Mouse (Mus musculus): ENCODE measurements around the gene Ptpdc1. TPM values are rescaled to one million over a fixed set of nuclear protein-coding genes. Genes with fewer than 3 reads are reported as not detected.
A peak's percentile ranks its signal among the peaks of the same experiment; 100 is the strongest.

Ptpdc1 gene
- polyA plus RNA-seq, 1 experiment from 2014 or later: 4.1 TPM

DNA sequence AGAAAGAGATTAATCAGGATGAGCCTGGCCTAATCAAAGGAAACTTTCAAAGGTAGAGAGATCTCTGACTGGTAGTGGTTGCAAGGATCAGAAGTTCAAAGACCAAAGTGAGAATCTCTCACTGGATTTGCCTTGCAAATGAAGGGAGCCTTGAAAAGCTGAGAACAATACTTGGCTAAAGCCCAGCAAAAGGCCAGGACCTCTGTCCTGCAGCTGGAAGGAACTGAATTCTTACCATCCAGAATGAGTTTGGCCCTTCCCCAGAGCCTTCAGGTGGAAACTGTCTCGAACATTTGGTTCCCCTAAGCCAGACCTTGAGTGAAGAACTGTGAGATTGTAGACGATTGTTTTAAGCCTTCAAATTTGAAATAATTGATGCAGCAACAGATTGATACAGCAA is 12.2 kb upstream of the Ptpdc1 start:
- no peaks in the 10 kb centered on the region for H3K9me3 ChIP-seq (ENCODE audit: control insufficient read depth, low read length)
- WGBS: 52% methylated on average over 2 of the region's 2 CpGs
- H3K36me3 ChIP-seq (ENCODE audit: control insufficient read depth, insufficient read depth, low read length): no peaks in the 10 kb centered on the region
- H3K27ac ChIP-seq (ENCODE audit: low read length): no peak overlapping the region
- ATAC-seq: no peak
- no peaks in the 10 kb centered on the region for H3K27me3 ChIP-seq (replicated peaks; ENCODE audit: control insufficient read depth, insufficient read depth, low read length)
- H3K4me2 ChIP-seq (ENCODE audit: low read depth, low read length): no peak overlapping the region
- H3K9ac ChIP-seq (ENCODE audit: low read depth, low read length): no peak overlapping the region
- no peaks in the 10 kb centered on the region for H3K4me1 ChIP-seq (ENCODE audit: control insufficient read depth, insufficient read depth, low read length)
- H3K4me3 ChIP-seq (ENCODE audit: low read length): no peak overlapping the region

DNA sequence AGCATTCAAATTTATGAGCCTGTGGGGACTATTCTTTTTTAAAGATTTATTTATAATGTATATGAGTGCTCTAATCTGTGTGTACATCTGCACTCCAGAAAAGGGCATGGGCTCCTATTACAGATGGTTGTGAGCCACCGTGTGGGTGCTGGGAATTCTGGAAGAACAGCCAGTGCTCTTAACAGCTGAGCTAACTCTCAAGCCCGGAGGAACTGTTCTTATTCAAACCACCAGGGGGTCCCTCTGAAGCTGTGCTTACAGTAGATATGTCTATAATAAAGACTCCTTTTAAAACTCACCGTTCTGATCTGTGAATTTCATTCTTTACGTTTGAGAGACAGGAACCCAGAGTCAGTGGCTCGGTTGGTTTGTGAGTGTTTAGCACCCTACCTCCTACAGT is 6.2 kb upstream of the Ptpdc1 start:
- Histone ChIP-seq H3K4me1 (ENCODE audit: control insufficient read depth, insufficient read depth, low read length) (no peaks in the 10 kb centered on the region), H3K4me2 (ENCODE audit: low read depth, low read length) (no peak overlapping the region), H3K9ac (ENCODE audit: low read depth, low read length) (no peak overlapping the region), H3K9me3 (ENCODE audit: control insufficient read depth, low read length) (no peaks in the 10 kb centered on the region), H3K27me3 (replicated peaks; ENCODE audit: control insufficient read depth, insufficient read depth, low read length) (no peaks in the 10 kb centered on the region), H3K27ac (ENCODE audit: low read length) (no peak overlapping the region), H3K36me3 (ENCODE audit: control insufficient read depth, insufficient read depth, low read length) (no peaks in the 10 kb centered on the region), H3K4me3 (ENCODE audit: low read length) (no peak overlapping the region)
- ATAC-seq: no peak
- 74% methylated on average over 5 of the region's 5 CpGs for WGBS

DNA sequence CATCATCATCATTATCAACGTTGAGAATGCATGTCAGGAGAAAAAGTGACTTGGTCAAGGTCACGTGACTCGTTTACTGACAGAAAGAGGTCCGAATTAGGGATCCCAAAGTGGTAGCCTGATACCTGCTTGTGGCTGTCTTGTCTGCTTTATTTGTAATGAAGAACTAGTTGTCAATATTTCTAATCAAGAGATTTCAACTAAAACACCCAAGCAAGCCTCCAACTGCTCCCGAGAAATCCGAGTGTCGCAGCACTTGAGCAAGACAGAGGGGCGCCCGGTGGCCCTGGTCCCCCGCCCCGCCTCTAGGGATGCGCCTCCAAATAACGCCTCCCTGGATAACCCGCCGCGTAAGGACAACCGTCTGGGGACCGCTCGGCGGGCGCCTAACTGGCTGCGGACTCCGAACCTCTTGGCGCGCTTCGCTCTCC is 481 bp downstream of the Ptpdc1 start:
- Histone ChIP-seq H3K4me3 (ENCODE audit: low read length) (peak overlapping the region; percentile 76), H3K27me3 (replicated peaks; ENCODE audit: control insufficient read depth, insufficient read depth, low read length) (no peaks in the 10 kb centered on the region), H3K4me2 (ENCODE audit: low read depth, low read length) (peak overlapping the region; percentile 94), H3K27ac (ENCODE audit: low read length) (peak overlapping the region; percentile 75), H3K4me1 (ENCODE audit: control insufficient read depth, insufficient read depth, low read length) (no peaks in the 10 kb centered on the region), H3K36me3 (ENCODE audit: control insufficient read depth, insufficient read depth, low read length) (no peaks in the 10 kb centered on the region), H3K9me3 (ENCODE audit: control insufficient read depth, low read length) (no peaks in the 10 kb centered on the region), H3K9ac (ENCODE audit: low read depth, low read length) (peak overlapping the region; percentile 85)
- peak; percentile 79; the same call in 1 of the 2 replicates for ATAC-seq
- whole genome bisulfite sequencing: 2% methylated on average over 26 of the region's 26 CpGs

DNA sequence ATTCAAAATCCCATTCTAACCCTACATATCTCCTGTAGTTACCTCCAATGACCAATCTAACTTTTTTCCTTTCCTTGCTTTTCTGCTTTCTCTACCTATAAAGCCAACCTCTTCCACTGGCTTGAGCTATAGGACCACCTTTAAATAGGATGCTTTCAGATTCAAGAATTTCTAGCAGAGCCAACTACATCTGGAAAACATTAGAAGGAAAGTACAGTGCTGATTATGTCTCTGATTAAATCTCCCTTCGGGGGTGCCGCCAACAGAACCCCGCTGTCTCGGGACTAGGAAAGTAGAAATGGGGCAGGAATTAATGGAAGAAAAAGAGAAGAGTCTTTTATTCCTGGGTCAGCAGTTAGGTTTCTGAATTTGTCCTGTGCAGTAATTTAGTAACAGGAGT is 6.6 kb downstream of the Ptpdc1 start:
- no peaks in the 10 kb centered on the region for H3K4me1 ChIP-seq (ENCODE audit: control insufficient read depth, insufficient read depth, low read length)
- ATAC-seq: no peak
- H3K27ac ChIP-seq (ENCODE audit: low read length): no peak overlapping the region
- no peaks in the 10 kb centered on the region for H3K36me3 ChIP-seq (ENCODE audit: control insufficient read depth, insufficient read depth, low read length)
- H3K9ac ChIP-seq (ENCODE audit: low read depth, low read length): no peak overlapping the region
- H3K4me2 ChIP-seq (ENCODE audit: low read depth, low read length): no peak overlapping the region
- H3K4me3 ChIP-seq (ENCODE audit: low read length): no peak overlapping the region
- 80% methylated on average over 4 of the region's 4 CpGs for WGBS
- no peaks in the 10 kb centered on the region for H3K27me3 ChIP-seq (replicated peaks; ENCODE audit: control insufficient read depth, insufficient read depth, low read length)
- H3K9me3 ChIP-seq (ENCODE audit: control insufficient read depth, low read length): peaks cover 3% of the 10 kb centered on the region

DNA sequence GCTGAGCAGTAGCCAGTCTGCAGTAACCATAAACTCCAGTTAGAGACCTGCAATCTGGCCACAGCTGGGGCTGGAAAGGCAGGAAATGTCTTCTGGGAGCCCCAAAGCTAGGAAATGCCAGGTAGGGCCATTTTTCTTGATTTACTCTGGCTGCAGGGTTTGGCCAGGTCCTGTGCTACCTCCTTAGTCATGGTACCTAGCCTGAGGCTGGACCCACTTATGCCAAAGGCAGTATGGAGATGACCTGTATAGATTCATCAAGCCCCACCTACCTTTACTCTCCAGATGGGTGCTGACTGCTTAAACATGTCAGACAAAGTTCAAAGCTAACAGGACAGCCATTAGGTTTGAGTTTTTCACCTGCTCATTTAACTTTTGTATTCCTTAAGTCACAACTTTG is 7.7 kb downstream of the Ptpdc1 start:
- no peaks in the 10 kb centered on the region for H3K27me3 ChIP-seq (replicated peaks; ENCODE audit: control insufficient read depth, insufficient read depth, low read length)
- no peak overlapping the region for H3K27ac ChIP-seq (ENCODE audit: low read length)
- no peak for ATAC-seq

DNA sequence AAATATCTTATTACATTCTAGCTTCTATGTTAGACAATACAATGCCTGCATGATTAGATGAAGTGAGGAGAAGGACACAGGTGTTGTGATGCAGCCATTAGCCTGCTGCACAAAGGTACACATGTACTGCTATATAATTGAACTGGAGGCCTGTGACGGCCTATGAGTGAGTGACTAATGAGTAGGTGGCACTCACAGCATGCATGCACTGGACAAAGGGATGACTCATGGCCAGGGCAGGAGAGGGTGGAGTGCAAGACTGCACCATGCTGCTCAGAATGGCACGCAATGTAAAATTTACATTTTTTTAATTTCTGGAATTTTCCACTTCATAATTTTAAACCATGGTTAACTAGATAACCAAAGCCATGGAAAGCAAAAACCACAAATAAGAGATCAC is 10.9 kb downstream of the Ptpdc1 start:
- no peak overlapping the region for H3K4me3 ChIP-seq (ENCODE audit: low read length)
- ATAC-seq: no peak

More for the DNA sequence above, 7.7 kb downstream of the Ptpdc1 start:
- Histone ChIP-seq H3K36me3 (ENCODE audit: control insufficient read depth, insufficient read depth, low read length) (no peaks in the 10 kb centered on the region), H3K4me2 (ENCODE audit: low read depth, low read length) (no peak overlapping the region), H3K4me3 (ENCODE audit: low read length) (no peak overlapping the region), H3K9ac (ENCODE audit: low read depth, low read length) (no peak overlapping the region), H3K9me3 (ENCODE audit: control insufficient read depth, low read length) (peaks cover 3% of the 10 kb centered on the region), H3K4me1 (ENCODE audit: control insufficient read depth, insufficient read depth, low read length) (no peaks in the 10 kb centered on the region)

DNA sequence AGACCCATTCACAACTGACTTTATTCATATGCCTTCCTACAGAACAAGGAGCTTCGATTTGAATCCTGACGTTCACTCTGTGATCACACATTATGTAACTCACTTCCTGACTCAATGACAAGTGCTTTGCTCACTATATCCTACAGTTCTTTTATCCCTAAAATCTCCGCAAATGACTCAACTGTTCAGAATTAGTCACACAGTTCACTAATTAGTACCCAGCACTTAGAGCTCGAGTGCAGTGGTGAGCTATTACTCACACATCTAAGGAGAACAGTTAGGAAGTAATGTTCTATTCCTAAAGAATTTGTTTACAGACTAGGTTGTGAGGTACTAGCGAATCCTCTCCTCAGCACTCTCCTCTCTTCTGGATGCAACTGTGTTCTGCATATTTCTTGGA is 16.4 kb downstream of the Ptpdc1 start:
- Histone ChIP-seq H3K27ac (ENCODE audit: low read length) (no peak overlapping the region), H3K9me3 (ENCODE audit: control insufficient read depth, low read length) (no peaks in the 10 kb centered on the region), H3K36me3 (ENCODE audit: control insufficient read depth, insufficient read depth, low read length) (no peaks in the 10 kb centered on the region), H3K4me2 (ENCODE audit: low read depth, low read length) (no peak overlapping the region), H3K27me3 (replicated peaks; ENCODE audit: control insufficient read depth, insufficient read depth, low read length) (no peaks in the 10 kb centered on the region), H3K4me1 (ENCODE audit: control insufficient read depth, insufficient read depth, low read length) (no peaks in the 10 kb centered on the region), H3K9ac (ENCODE audit: low read depth, low read length) (no peak overlapping the region), H3K4me3 (ENCODE audit: low read length) (no peak overlapping the region)
- no peak for ATAC-seq
- 75% methylated on average over 5 of the region's 5 CpGs for WGBS

More for the DNA sequence above, 10.9 kb downstream of the Ptpdc1 start:
- Histone ChIP-seq H3K9ac (ENCODE audit: low read depth, low read length) (no peak overlapping the region), H3K9me3 (ENCODE audit: control insufficient read depth, low read length) (peaks cover 3% of the 10 kb centered on the region), H3K27ac (ENCODE audit: low read length) (no peak overlapping the region), H3K4me1 (ENCODE audit: control insufficient read depth, insufficient read depth, low read length) (no peaks in the 10 kb centered on the region), H3K4me2 (ENCODE audit: low read depth, low read length) (no peak overlapping the region), H3K27me3 (replicated peaks; ENCODE audit: control insufficient read depth, insufficient read depth, low read length) (no peaks in the 10 kb centered on the region), H3K36me3 (ENCODE audit: control insufficient read depth, insufficient read depth, low read length) (no peaks in the 10 kb centered on the region)
- WGBS: 89% methylated on average over 2 of the region's 2 CpGs

DNA sequence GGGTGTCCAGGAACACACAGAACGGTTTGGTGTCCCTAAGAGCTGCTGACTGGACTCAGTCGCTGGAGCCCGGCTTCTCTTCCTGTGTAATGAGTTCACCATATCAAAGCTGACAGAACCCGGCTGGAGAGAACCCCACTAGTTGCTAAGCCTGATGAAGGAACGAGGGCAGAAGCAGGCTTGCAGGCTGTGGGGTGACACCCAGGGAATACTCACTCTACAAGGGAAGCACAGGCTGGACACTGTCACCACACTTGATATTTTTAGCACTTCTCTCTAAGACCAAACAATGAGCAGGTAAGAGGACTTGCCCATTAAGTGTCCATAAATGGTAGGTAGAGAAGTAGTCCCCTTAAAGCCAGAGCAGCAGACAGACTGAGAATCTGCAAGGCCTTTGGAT is 20.9 kb downstream of the Ptpdc1 start:
- Histone ChIP-seq H3K27me3 (replicated peaks; ENCODE audit: control insufficient read depth, insufficient read depth, low read length) (no peaks in the 10 kb centered on the region), H3K9ac (ENCODE audit: low read depth, low read length) (no peak overlapping the region), H3K36me3 (ENCODE audit: control insufficient read depth, insufficient read depth, low read length) (no peaks in the 10 kb centered on the region), H3K27ac (ENCODE audit: low read length) (no peak overlapping the region), H3K4me3 (ENCODE audit: low read length) (no peak overlapping the region), H3K9me3 (ENCODE audit: control insufficient read depth, low read length) (no peaks in the 10 kb centered on the region), H3K4me1 (ENCODE audit: control insufficient read depth, insufficient read depth, low read length) (no peaks in the 10 kb centered on the region), H3K4me2 (ENCODE audit: low read depth, low read length) (no peak overlapping the region)
- no peak for ATAC-seq
- 93% methylated on average over 5 of the region's 5 CpGs for WGBS

DNA sequence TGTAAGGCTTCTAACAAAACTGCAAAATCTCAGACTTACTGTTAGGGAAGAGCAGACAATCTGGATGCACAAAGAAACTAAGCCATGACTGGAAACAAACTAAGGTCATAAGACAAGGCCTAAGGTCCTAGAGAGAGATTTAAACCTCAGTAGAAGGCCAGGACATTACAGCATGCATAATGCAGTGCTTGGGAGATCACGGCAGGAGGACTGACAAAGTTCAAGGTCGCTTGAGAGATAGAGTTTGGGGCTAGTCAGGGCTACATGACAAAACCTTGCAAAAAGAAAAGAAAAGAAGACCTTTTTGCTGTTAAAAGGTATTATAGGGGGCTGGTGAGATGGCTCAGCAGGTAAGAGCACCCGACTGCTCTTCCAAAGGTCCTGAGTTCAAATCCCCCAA is 22.2 kb downstream of the Ptpdc1 start:
- Histone ChIP-seq H3K4me3 (ENCODE audit: low read length) (no peak overlapping the region), H3K4me1 (ENCODE audit: control insufficient read depth, insufficient read depth, low read length) (no peaks in the 10 kb centered on the region), H3K36me3 (ENCODE audit: control insufficient read depth, insufficient read depth, low read length) (no peaks in the 10 kb centered on the region), H3K4me2 (ENCODE audit: low read depth, low read length) (no peak overlapping the region), H3K27ac (ENCODE audit: low read length) (no peak overlapping the region), H3K9me3 (ENCODE audit: control insufficient read depth, low read length) (no peaks in the 10 kb centered on the region), H3K9ac (ENCODE audit: low read depth, low read length) (no peak overlapping the region), H3K27me3 (replicated peaks; ENCODE audit: control insufficient read depth, insufficient read depth, low read length) (no peaks in the 10 kb centered on the region)
- ATAC-seq: no peak
- WGBS: 79% methylated on average over 3 of the region's 3 CpGs

DNA sequence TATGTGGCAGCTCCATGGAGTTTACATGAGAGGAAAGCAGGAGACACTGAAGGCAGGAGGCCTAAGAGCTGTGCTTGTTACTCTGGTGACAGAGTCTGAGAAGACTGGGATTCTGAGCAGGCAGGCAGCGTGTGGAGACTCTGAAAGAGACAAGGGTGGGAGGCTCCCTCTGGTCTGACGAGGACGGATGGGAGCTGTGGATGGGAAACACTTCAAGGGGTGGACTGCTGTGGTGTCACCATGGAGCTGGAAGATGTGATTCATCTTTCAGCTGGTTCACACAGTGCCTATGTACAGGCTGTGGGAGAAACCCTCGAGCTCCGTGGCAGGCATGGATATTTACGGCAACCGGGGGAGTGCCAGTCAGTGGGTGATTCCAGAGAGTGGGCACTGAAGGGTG is 30.9 kb downstream of the Ptpdc1 start:
- H3K36me3 ChIP-seq (ENCODE audit: control insufficient read depth, insufficient read depth, low read length): no peaks in the 10 kb centered on the region
- no peaks in the 10 kb centered on the region for H3K4me1 ChIP-seq (ENCODE audit: control insufficient read depth, insufficient read depth, low read length)
- H3K27ac ChIP-seq (ENCODE audit: low read length): no peak overlapping the region
- no peak for ATAC-seq
- no peak overlapping the region for H3K4me3 ChIP-seq (ENCODE audit: low read length)
- H3K4me2 ChIP-seq (ENCODE audit: low read depth, low read length): no peak overlapping the region
- no peaks in the 10 kb centered on the region for H3K9me3 ChIP-seq (ENCODE audit: control insufficient read depth, low read length)
- no peaks in the 10 kb centered on the region for H3K27me3 ChIP-seq (replicated peaks; ENCODE audit: control insufficient read depth, insufficient read depth, low read length)
- H3K9ac ChIP-seq (ENCODE audit: low read depth, low read length): no peak overlapping the region
- 70% methylated on average over 7 of the region's 7 CpGs for WGBS

All from intestine, embryonic 16.5 days (tissue).